Mouse (Mus musculus): ENCODE results near the gene Azin2. TPM values are rescaled to one million over a fixed set of nuclear protein-coding genes. Genes with fewer than 3 reads are reported as not detected.

Azin2 gene
- total and polyA plus RNA-seq, 3 experiments: 0.39 to 2.3 TPM; not detected in 1

DNA sequence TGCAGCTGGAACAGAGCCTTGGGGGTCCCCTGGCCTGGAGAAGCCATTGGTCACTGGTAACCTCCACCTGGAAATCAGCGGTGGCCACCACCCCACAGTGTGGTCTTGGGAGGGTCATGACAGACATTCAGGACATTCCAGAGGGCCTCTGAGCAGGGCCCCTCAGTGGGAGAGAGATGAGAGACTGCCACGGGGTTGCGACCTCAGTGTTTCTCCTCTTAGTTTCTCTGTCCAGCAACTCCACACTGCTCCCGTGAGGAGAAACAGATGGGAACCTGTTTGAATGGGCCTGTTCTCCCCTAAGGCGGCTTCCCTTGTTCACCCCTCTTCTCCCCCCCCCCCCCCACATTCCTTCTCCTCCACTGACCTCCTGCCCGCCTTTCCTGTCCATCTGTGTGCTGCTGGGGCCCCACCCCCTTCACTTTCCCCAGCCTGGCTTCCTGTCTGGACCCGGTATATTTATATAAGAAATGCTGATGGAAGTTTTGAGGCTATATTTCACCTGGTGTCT lies 64.3 kb downstream of the Azin2 start:
- no peaks in the 10 kb centered on the region for H3K79me2 ChIP-seq (ENCODE audit: control insufficient read depth, insufficient read depth, low read length, poor library complexity)
- no peaks in the 10 kb centered on the region for H3K27me3 ChIP-seq (ENCODE audit: control insufficient read depth in 1 of 2, insufficient read depth in 2 of 2, low read length in 2 of 2)
- H3K4me1 ChIP-seq (ENCODE audit: control insufficient read depth in 1 of 2, insufficient read depth in 2 of 2, low read length in 2 of 2): no peaks in the 10 kb centered on the region
- H3K27ac ChIP-seq (ENCODE audit: control insufficient read depth, low read depth, low read length): no peak overlapping the region
- H3K9ac ChIP-seq (ENCODE audit: control insufficient read depth, low read depth, low read length, poor library complexity, severe bottlenecking): no peak overlapping the region
- no peak overlapping the region for H3K4me3 ChIP-seq (ENCODE audit: control insufficient read depth in 1 of 2, insufficient read depth in 1 of 2, low read depth in 2 of 2, low read length in 2 of 2)
- H3K36me3 ChIP-seq (ENCODE audit: control insufficient read depth in 1 of 2, insufficient read depth in 2 of 2, low read length in 2 of 2): no peaks in the 10 kb centered on the region
- no peak for DNase-seq (ENCODE audit: low read depth, low spot score)
- no peaks in the 10 kb centered on the region for H3K9me3 ChIP-seq (replicated peaks; ENCODE audit: insufficient read depth, low read length)
- TF ChIP-seq HCFC1 (IDR thresholded peaks at IDR 0.05; ENCODE audit: low read depth, low read length): no peak
- TF ChIP-seq BHLHE40 (IDR thresholded peaks at IDR 0.05; ENCODE audit: borderline replicate concordance, low read depth, low read length): no peak
- TF ChIP-seq MAZ (IDR thresholded peaks at IDR 0.05; ENCODE audit: low read depth, low read length): no peak
- no peak for TF ChIP-seq NRF1 (IDR thresholded peaks at IDR 0.05; ENCODE audit: insufficient read depth, low read depth, low read length, poor library complexity, severe bottlenecking)
- no peak for TF ChIP-seq RAD21 (IDR thresholded peaks at IDR 0.05; ENCODE audit: low read depth, low read length)
- TF ChIP-seq EP300 (IDR thresholded peaks at IDR 0.05; ENCODE audit: low read depth in 1 of 2, low read length in 2 of 2): no peak
- TF ChIP-seq TAL1 (IDR thresholded peaks at IDR 0.05; ENCODE audit: low read length): no peak
- TF ChIP-seq SIN3A (IDR thresholded peaks at IDR 0.05; ENCODE audit: low read length): no peak
- no peak for TF ChIP-seq MYB (IDR thresholded peaks at IDR 0.05; ENCODE audit: low read depth, low read length)
- TF ChIP-seq RCOR1 (IDR thresholded peaks at IDR 0.05; ENCODE audit: low read depth, low read length): no peak
- TF ChIP-seq GATA1 (IDR thresholded peaks at IDR 0.05; ENCODE audit: low read depth, low read length): no peak
- TF ChIP-seq CTCF (IDR thresholded peaks at IDR 0.05 in 2 of 3, conservative IDR thresholded peaks at IDR 0.05 in 1 of 3; ENCODE audit: control insufficient read depth in 1 of 3, insufficient read depth in 1 of 3, low read depth in 2 of 3, low read length in 3 of 3, poor library complexity in 1 of 3, severe bottlenecking in 1 of 3): no peak
- no peak for TF ChIP-seq CHD1 (IDR thresholded peaks at IDR 0.05; ENCODE audit: low read depth, low read length)
- no peak for TF ChIP-seq NELFE (IDR thresholded peaks at IDR 0.05; ENCODE audit: low read depth, low read length)

- H3K79me2 ChIP-seq (ENCODE audit: control insufficient read depth, insufficient read depth, low read length, poor library complexity): no peaks in the 10 kb centered on the region
- no peaks in the 10 kb centered on the region for H3K36me3 ChIP-seq (ENCODE audit: control insufficient read depth in 1 of 2, insufficient read depth in 2 of 2, low read length in 2 of 2)
- no peaks in the 10 kb centered on the region for H3K9me3 ChIP-seq (replicated peaks; ENCODE audit: insufficient read depth, low read length)
- no peaks in the 10 kb centered on the region for H3K4me1 ChIP-seq (ENCODE audit: control insufficient read depth in 1 of 2, insufficient read depth in 2 of 2, low read length in 2 of 2)
- no peak for TF ChIP-seq RAD21 (IDR thresholded peaks at IDR 0.05; ENCODE audit: low read depth, low read length)
- TF ChIP-seq JUND (IDR thresholded peaks at IDR 0.05; ENCODE audit: low read depth, low read length): no peak
- TF ChIP-seq ETS1 (IDR thresholded peaks at IDR 0.05; ENCODE audit: low read depth, low read length): no peak
- TF ChIP-seq TAL1 (IDR thresholded peaks at IDR 0.05; ENCODE audit: low read length): no peak
- no peak for TF ChIP-seq MAZ (IDR thresholded peaks at IDR 0.05; ENCODE audit: low read depth, low read length)
- TF ChIP-seq MAFK (IDR thresholded peaks at IDR 0.05; ENCODE audit: borderline replicate concordance, low read depth, low read length): no peak
- no peak for TF ChIP-seq POLR2AphosphoS5 (IDR thresholded peaks at IDR 0.05; ENCODE audit: borderline replicate concordance, low read depth, low read length)
- no peak for TF ChIP-seq UBTF (IDR thresholded peaks at IDR 0.05; ENCODE audit: borderline replicate concordance, insufficient read depth, low read depth, low read length)
- no peak for TF ChIP-seq ZKSCAN1 (IDR thresholded peaks at IDR 0.05; ENCODE audit: low read depth, low read length)
- no peak for TF ChIP-seq MAX (IDR thresholded peaks at IDR 0.05; ENCODE audit: low read length)
- TF ChIP-seq POLR2A (IDR thresholded peaks at IDR 0.05; ENCODE audit: control insufficient read depth in 1 of 2, insufficient read depth in 1 of 2, low read depth in 1 of 2, low read length in 2 of 2, poor library complexity in 1 of 2): no peak
- no peak for TF ChIP-seq GABPA (IDR thresholded peaks at IDR 0.05; ENCODE audit: low read depth, low read length)
- TF ChIP-seq ZMIZ1 (IDR thresholded peaks at IDR 0.05; ENCODE audit: low read depth, low read length): no peak
- no peak for TF ChIP-seq SIN3A (IDR thresholded peaks at IDR 0.05; ENCODE audit: low read length)
- TF ChIP-seq NRF1 (IDR thresholded peaks at IDR 0.05; ENCODE audit: insufficient read depth, low read depth, low read length, poor library complexity, severe bottlenecking): no peak
- no peak for TF ChIP-seq POLR2AphosphoS2 (IDR thresholded peaks at IDR 0.05; ENCODE audit: low read length)
- TF ChIP-seq SMC3 (IDR thresholded peaks at IDR 0.05; ENCODE audit: low read depth, low read length): no peak
- no peak for TF ChIP-seq TBP (IDR thresholded peaks at IDR 0.05; ENCODE audit: low read depth, low read length)
- no peak for TF ChIP-seq NELFE (IDR thresholded peaks at IDR 0.05; ENCODE audit: low read depth, low read length)
- no peak for TF ChIP-seq HCFC1 (IDR thresholded peaks at IDR 0.05; ENCODE audit: low read depth, low read length)
- no peak overlapping the region for H3K27ac ChIP-seq (ENCODE audit: control insufficient read depth, low read depth, low read length)
- DNase-seq (ENCODE audit: low read depth, low spot score): no peak
- no peak overlapping the region for H3K4me3 ChIP-seq (ENCODE audit: control insufficient read depth in 1 of 2, insufficient read depth in 1 of 2, low read depth in 2 of 2, low read length in 2 of 2)
- H3K27me3 ChIP-seq (ENCODE audit: control insufficient read depth in 1 of 2, insufficient read depth in 2 of 2, low read length in 2 of 2): no peaks in the 10 kb centered on the region
- H3K9ac ChIP-seq (ENCODE audit: control insufficient read depth, low read depth, low read length, poor library complexity, severe bottlenecking): no peak overlapping the region
These were observed 65.6 kb downstream of the Azin2 start for GRCm38 (mm10) chr4:128896667-128897066.

Data from MEL (cell line).